Mouse (Mus musculus) neural tube, embryonic 10.5 days (tissue): ENCODE measurements around the gene Ptcd3.
A peak's percentile ranks its signal among the peaks of the same experiment; 100 is the strongest.
"Not testable (repeated sequence)": the region's sequence is repeated elsewhere in the genome, so short reads cannot be mapped to it uniquely, and the experiment has no call there.

ENCODE experiments used
- DNase-seq: peaks from one replicate; pipeline ENCODE4 v3.0.0-alpha.2; 2017; ENCODE audit warnings: low spot score; ENCODE audit errors: extremely low spot score

Gene Ptcd3

GRCm38 (mm10) chr6:71908481-71909381 lies at the start of gene Ptcd3, which contains the start of gene Polr1a:
Gene Ptcd3, minus strand, starts transcription at chr6:71908750.
Gene Polr1a, plus strand, starts transcription at chr6:71909053.
- peak; percentile 94 for DNase-seq

GRCm38 (mm10) chr6:71951192-71951591 lies 42.6 kb upstream of the Ptcd3 start:
- no peak for DNase-seq

- DNase-seq = no peak
Measured at GRCm38 (mm10) chr6:71950592-71950991, 42.0 kb upstream of the Ptcd3 start.

GRCm38 (mm10) chr6:71949721-71950120 lies 41.2 kb upstream of the Ptcd3 start:
- DNase-seq = no peak

- DNase-seq = no peak
Measured at GRCm38 (mm10) chr6:71946121-71946520, 37.6 kb upstream of the Ptcd3 start.

GRCm38 (mm10) chr6:71945101-71945500 lies 36.6 kb upstream of the Ptcd3 start:
- no peak for DNase-seq

GRCm38 (mm10) chr6:71940912-71941311 lies 32.4 kb upstream of the Ptcd3 start:
- DNase-seq = no peak

- DNase-seq = no peak
Measured at GRCm38 (mm10) chr6:71935737-71936136, 27.2 kb upstream of the Ptcd3 start.

GRCm38 (mm10) chr6:71934081-71934556 lies 25.6 kb upstream of the Ptcd3 start:
- DNase-seq = no peak

- DNase-seq = no peak
Measured at GRCm38 (mm10) chr6:71932347-71932746, 23.8 kb upstream of the Ptcd3 start.

- no peak for DNase-seq
Measured at GRCm38 (mm10) chr6:71930830-71931437, 22.4 kb upstream of the Ptcd3 start.

GRCm38 (mm10) chr6:71930053-71930452 lies 21.5 kb upstream of the Ptcd3 start:
- no peak for DNase-seq

- peak; percentile 31 for DNase-seq
Measured at GRCm38 (mm10) chr6:71927911-71928310, 19.4 kb upstream of the Ptcd3 start.

GRCm38 (mm10) chr6:71925233-71925632 lies 16.7 kb upstream of the Ptcd3 start:
- DNase-seq = not testable (repeated sequence)

GRCm38 (mm10) chr6:71920752-71921151 lies 12.2 kb upstream of the Ptcd3 start:
- no peak for DNase-seq

GRCm38 (mm10) chr6:71911686-71912450 lies 3.3 kb upstream of the Ptcd3 start:
- DNase-seq = no peak

- no peak for DNase-seq
Measured at GRCm38 (mm10) chr6:71909840-71910239, 1.3 kb upstream of the Ptcd3 start.

GRCm38 (mm10) chr6:71909384-71909783 lies 834 bp upstream of the Ptcd3 start:
- no peak for DNase-seq

- no peak for DNase-seq
Measured at GRCm38 (mm10) chr6:71907702-71908235, 781 bp downstream of the Ptcd3 start.

GRCm38 (mm10) chr6:71893263-71893662 lies 15.3 kb downstream of the Ptcd3 start:
- no peak for DNase-seq

GRCm38 (mm10) chr6:71877965-71878760 lies 30.4 kb downstream of the Ptcd3 start:
- DNase-seq = no peak
